Mouse (Mus musculus) retina, postnatal 1 day (tissue): ENCODE data around the gene Cacna1g.
A peak's percentile ranks its signal among the peaks of the same experiment; 100 is the strongest.
"Not testable (repeated sequence)": the region's sequence is repeated elsewhere in the genome, so short reads cannot be mapped to it uniquely, and the experiment has no call there.

Experiments
- DNase-seq: peaks from one replicate; pipeline ENCODE4 v3.0.0-alpha.2; 2012

Gene Cacna1g

GRCm38 (mm10) chr11:94441752-94442151, 32.2 kb downstream of the Cacna1g start:
- DNase-seq = no peak

GRCm38 (mm10) chr11:94441122-94441521, 32.9 kb downstream of the Cacna1g start:
- DNase-seq = peak; percentile 69

GRCm38 (mm10) chr11:94440421-94440820, 33.6 kb downstream of the Cacna1g start:
- peak; percentile 78 for DNase-seq

GRCm38 (mm10) chr11:94429011-94429651, 44.9 kb downstream of the Cacna1g start:
- peak; percentile 77 for DNase-seq

- peak; percentile 77 for DNase-seq
These were observed 45.7 kb downstream of the Cacna1g start for GRCm38 (mm10) chr11:94428091-94428835.

- no peak for DNase-seq
These were observed 48.3 kb downstream of the Cacna1g start for GRCm38 (mm10) chr11:94425656-94426055.

- no peak for DNase-seq
These were observed 48.8 kb downstream of the Cacna1g start for GRCm38 (mm10) chr11:94425215-94425614.

GRCm38 (mm10) chr11:94424380-94424779, 49.6 kb downstream of the Cacna1g start:
- no peak for DNase-seq

GRCm38 (mm10) chr11:94423855-94424254, 50.1 kb downstream of the Cacna1g start:
- no peak for DNase-seq

GRCm38 (mm10) chr11:94420991-94421390, 53.0 kb downstream of the Cacna1g start:
- no peak for DNase-seq

GRCm38 (mm10) chr11:94420325-94420724, 53.7 kb downstream of the Cacna1g start:
- peak; percentile 51 for DNase-seq

- peak; percentile 72 for DNase-seq
These were observed 54.8 kb downstream of the Cacna1g start for GRCm38 (mm10) chr11:94419004-94419727.

GRCm38 (mm10) chr11:94414042-94414441, 60.0 kb downstream of the Cacna1g start:
- DNase-seq = no peak

GRCm38 (mm10) chr11:94413516-94413915, 60.5 kb downstream of the Cacna1g start:
- peak; percentile 67 for DNase-seq

GRCm38 (mm10) chr11:94412998-94413469, 61.0 kb downstream of the Cacna1g start:
- peak; percentile 77 for DNase-seq

GRCm38 (mm10) chr11:94412562-94412961, 61.4 kb downstream of the Cacna1g start:
- DNase-seq = no peak

GRCm38 (mm10) chr11:94407803-94408321, 66.1 kb downstream of the Cacna1g start:
- DNase-seq = peak; percentile 85

- no peak for DNase-seq
These were observed 68.7 kb downstream of the Cacna1g start for GRCm38 (mm10) chr11:94405348-94405747.

GRCm38 (mm10) chr11:94404641-94405260, 69.2 kb downstream of the Cacna1g start:
- DNase-seq = peak; percentile 82

- DNase-seq = no peak
These were observed 69.8 kb downstream of the Cacna1g start for GRCm38 (mm10) chr11:94404178-94404577.

GRCm38 (mm10) chr11:94403757-94404156, 70.2 kb downstream of the Cacna1g start:
- DNase-seq = no peak

GRCm38 (mm10) chr11:94402731-94403130, 71.3 kb downstream of the Cacna1g start:
- no peak for DNase-seq

GRCm38 (mm10) chr11:94402029-94402428, 72.0 kb downstream of the Cacna1g start:
- not testable (repeated sequence) for DNase-seq
